Mouse (Mus musculus) kidney, embryonic 16.5 days (tissue): ENCODE results near the gene Akap12. TPM values are rescaled to one million over a fixed set of nuclear protein-coding genes. Genes with fewer than 3 reads are reported as not detected.

Experiments
- ATAC-seq: fragments of 200-750 bp; cut with Nextera tagmentation; 2 replicates; pipeline ENCODE4 v1.8.0; 2017; ENCODE audit warnings: moderate TSS enrichment; ENCODE audit not compliant: low FRiP score, low TSS enrichment
- H3K27ac ChIP-seq: fragments of 300-500 bp; sonication (generic); 2 replicates; pipeline ENCODE4 v1.5.1; 2014; ENCODE audit warnings: low read length
- H3K27me3 ChIP-seq: fragments of 300-500 bp; sonication (generic); 2 replicates; pipeline ENCODE4 v1.6.1; 2014; ENCODE audit warnings: low read length, control low read depth, mixed read lengths; ENCODE audit not compliant: insufficient read depth
- H3K36me3 ChIP-seq: fragments of 300-500 bp; sonication (generic); 2 replicates; pipeline ENCODE4 v1.6.1; 2014; ENCODE audit warnings: low read length, control low read depth, mixed read lengths; ENCODE audit not compliant: insufficient read depth
- H3K4me1 ChIP-seq: fragments of 300-500 bp; sonication (generic); 2 replicates; pipeline ENCODE4 v1.6.1; 2014; ENCODE audit warnings: low read length, control low read depth, mixed read lengths; ENCODE audit not compliant: insufficient read depth
- H3K4me2 ChIP-seq: fragments of 300-500 bp; sonication (generic); replicated peaks from 2 replicates; pipeline ENCODE4 v1.6.1; 2014; ENCODE audit warnings: low read depth, low read length
- H3K4me3 ChIP-seq: fragments of 300-500 bp; sonication (generic); 2 replicates; pipeline ENCODE4 v1.5.1; 2014; ENCODE audit warnings: mild to moderate bottlenecking, low read length
- H3K9ac ChIP-seq: fragments of 300-500 bp; sonication (generic); replicated peaks from 2 replicates; pipeline ENCODE4 v1.6.1; 2014; ENCODE audit warnings: low read length
- H3K9me3 ChIP-seq: fragments of 300-500 bp; sonication (generic); 2 replicates; pipeline ENCODE4 v1.6.1; 2016; ENCODE audit warnings: low read length, control low read depth
- WGBS: fragments of 180-500 bp; shearing (Covaris S2); extraction: QIAGEN DNeasy Blood & Tissue Kit; methylation state at CpG from one replicate; pipeline ENCODE4 v1.1.7; 2014; 5-methylcytosine and 5-hydroxymethylcytosine counted together
- polyA plus RNA-seq: library from polyadenylated mRNA; unstranded; fragments of >200 nt; fragmentation: Nextera tagmentation; extraction: Ambion mirVana; gene quantifications from 2 replicates; pipeline ENCODE4 v1.2.1, GENCODE M21; 2015

Akap12 gene
- polyA plus RNA-seq, 1 experiment from 2014 or later: 92.7 TPM

DNA sequence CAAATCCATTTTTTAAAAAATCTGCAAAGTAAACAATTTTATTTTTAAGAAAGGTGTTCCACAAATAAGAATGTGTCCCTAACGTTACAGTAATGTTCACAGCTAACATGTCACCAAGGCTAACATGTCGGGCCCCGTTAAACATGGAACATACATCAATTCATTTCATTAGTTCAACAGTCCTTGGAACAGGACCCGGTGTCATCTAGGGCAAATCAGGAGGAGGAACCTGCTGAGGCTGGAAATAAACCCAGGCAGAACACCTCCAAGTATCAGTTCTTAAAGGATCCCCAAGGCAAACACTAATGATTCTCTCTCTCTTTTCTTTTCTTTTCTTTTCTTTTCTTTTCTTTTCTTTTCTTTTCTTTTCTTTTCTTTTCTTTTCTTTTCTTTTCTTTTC is 108.6 kb downstream of the Akap12 start:
- Histone ChIP-seq H3K27ac (no peak overlapping the region), H3K27me3 (no peaks in the 10 kb centered on the region), H3K9me3 (no peaks in the 10 kb centered on the region), H3K4me3 (no peak overlapping the region), H3K4me1 (peaks cover 20% of the 10 kb centered on the region), H3K36me3 (peaks cover 18% of the 10 kb centered on the region; the same call in 1 of the 2 replicates), H3K9ac (no peak overlapping the region), H3K4me2 (no peak overlapping the region)
- no peak for ATAC-seq
- 67% methylated on average over 4 of the region's 4 CpGs for WGBS

GRCm38 (mm10) chr10:4375267-4375666 is 109.1 kb downstream of the Akap12 start:
- Histone ChIP-seq H3K27ac (peak overlapping the region; percentile 78; the same call in 1 of the 2 replicates), H3K4me1 (peaks cover 22% of the 10 kb centered on the region), H3K27me3 (no peaks in the 10 kb centered on the region), H3K4me2 (no peak overlapping the region), H3K36me3 (peaks cover 18% of the 10 kb centered on the region; the same call in 1 of the 2 replicates), H3K9ac (no peak overlapping the region), H3K4me3 (no peak overlapping the region), H3K9me3 (no peaks in the 10 kb centered on the region)
- WGBS: 53% methylated on average over 7 of the region's 7 CpGs
- no peak for ATAC-seq

DNA sequence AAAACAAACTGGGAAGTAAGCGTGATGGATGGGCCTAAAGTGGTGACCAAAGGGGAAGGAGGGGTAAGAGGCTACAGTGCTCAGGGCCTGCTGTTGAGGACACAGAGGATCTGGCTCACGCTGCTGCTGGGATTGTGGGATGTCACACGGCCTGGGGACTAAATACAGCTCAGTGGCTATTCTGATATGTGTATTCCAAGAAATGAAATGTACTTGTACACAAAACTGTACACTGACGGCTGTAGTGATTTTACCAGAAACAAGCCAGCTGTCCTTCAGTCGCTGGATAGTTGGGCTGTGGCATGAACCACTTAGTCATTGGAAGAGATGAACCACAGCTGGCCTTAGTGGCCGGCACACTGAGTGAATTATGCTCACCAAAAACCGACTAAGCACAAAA is 110.3 kb downstream of the Akap12 start:
- 33% methylated on average over 7 of the region's 7 CpGs for WGBS
- Histone ChIP-seq H3K4me3 (no peak overlapping the region), H3K4me2 (no peak overlapping the region), H3K9me3 (no peaks in the 10 kb centered on the region), H3K36me3 (peaks cover 14% of the 10 kb centered on the region; the same call in 1 of the 2 replicates), H3K9ac (no peak overlapping the region), H3K4me1 (peaks cover 26% of the 10 kb centered on the region), H3K27me3 (no peaks in the 10 kb centered on the region), H3K27ac (peak overlapping the region; percentile 78)
- peak; percentile 71; the same call in 1 of the 2 replicates for ATAC-seq

DNA sequence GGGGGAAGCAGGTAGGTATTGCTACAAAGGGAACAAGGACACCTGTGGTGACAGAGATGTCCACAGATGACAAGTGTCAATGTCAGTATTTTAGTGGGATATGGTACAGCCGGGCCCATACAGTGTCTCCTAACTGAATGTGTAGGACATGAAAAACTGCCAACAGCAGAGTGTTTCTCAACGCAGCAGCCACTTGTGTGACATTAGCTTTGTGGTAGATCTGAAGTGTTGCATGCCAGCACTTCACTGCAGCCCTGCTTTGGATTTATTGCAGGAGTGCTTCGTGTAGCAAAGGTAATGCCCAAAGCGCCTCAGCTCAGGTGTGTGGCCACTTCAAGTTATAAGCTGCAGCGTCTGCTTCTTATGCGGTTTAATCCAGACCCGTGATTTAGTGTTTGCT is 110.8 kb downstream of the Akap12 start:
- Histone ChIP-seq H3K9ac (no peak overlapping the region), H3K9me3 (no peaks in the 10 kb centered on the region), H3K27ac (peak overlapping the region; percentile 78), H3K4me3 (no peak overlapping the region), H3K4me2 (no peak overlapping the region), H3K27me3 (no peaks in the 10 kb centered on the region), H3K36me3 (peaks cover 13% of the 10 kb centered on the region; the same call in 1 of the 2 replicates), H3K4me1 (peaks cover 26% of the 10 kb centered on the region)
- WGBS: 53% methylated on average over 7 of the region's 7 CpGs
- no peak for ATAC-seq

DNA sequence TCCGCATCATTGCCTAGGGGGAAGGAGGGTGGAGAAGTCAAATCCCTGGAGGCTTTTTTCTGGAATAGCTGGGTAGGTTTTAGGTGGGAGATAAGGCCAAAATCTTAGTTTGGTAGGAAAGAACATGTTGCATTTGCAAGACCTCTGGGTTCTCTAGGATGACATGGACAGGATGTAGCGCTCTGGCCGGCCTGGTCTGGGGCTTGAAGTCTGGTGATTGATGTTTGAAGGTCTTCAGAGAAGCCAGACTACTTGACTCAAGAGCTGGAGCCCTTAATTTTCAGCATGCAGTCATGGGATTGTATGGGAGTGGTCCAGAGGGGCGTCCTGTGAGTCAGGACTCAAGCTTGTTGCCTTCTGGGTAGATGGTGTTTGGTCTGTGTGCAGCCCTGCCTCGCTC is 114.6 kb downstream of the Akap12 start:
- Histone ChIP-seq H3K27me3 (no peaks in the 10 kb centered on the region), H3K9ac (no peak overlapping the region), H3K4me2 (no peak overlapping the region), H3K4me3 (no peak overlapping the region), H3K27ac (no peak overlapping the region), H3K4me1 (peaks cover 37% of the 10 kb centered on the region), H3K36me3 (no peaks in the 10 kb centered on the region), H3K9me3 (no peaks in the 10 kb centered on the region)
- WGBS: 77% methylated on average over 5 of the region's 5 CpGs
- no peak for ATAC-seq

DNA sequence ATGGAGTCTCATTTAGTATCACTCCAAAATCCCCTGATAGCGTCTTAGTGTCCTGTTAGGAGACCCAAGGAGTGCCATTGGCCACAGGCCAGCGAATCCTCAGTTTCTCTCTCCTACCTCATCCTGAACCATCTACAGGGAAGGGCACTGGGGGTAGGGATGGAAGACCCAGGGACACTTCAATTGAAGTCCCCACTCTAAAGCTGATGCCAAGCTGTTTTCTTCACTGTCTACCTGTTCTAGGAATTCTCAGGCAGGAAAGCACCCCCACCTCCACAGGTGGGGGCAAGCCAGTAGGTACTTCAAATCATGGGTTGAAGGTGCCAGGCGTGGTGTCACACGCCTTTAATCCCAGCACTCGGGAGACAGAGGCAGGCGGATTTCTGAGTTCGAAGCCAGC is 118.1 kb downstream of the Akap12 start:
- Histone ChIP-seq H3K9ac (no peak overlapping the region), H3K4me2 (no peak overlapping the region), H3K4me3 (no peak overlapping the region), H3K36me3 (no peaks in the 10 kb centered on the region), H3K27me3 (no peaks in the 10 kb centered on the region), H3K4me1 (peaks cover 32% of the 10 kb centered on the region), H3K27ac (no peak overlapping the region), H3K9me3 (no peaks in the 10 kb centered on the region)
- no peak for ATAC-seq
- WGBS: 87% methylated on average over 7 of the region's 7 CpGs

GRCm38 (mm10) chr10:4386609-4387591 is 120.7 kb downstream of the Akap12 start:
- H3K9ac ChIP-seq: peak overlapping the region; percentile 99
- WGBS: under 1% methylated on average over 79 of the region's 133 CpGs

DNA sequence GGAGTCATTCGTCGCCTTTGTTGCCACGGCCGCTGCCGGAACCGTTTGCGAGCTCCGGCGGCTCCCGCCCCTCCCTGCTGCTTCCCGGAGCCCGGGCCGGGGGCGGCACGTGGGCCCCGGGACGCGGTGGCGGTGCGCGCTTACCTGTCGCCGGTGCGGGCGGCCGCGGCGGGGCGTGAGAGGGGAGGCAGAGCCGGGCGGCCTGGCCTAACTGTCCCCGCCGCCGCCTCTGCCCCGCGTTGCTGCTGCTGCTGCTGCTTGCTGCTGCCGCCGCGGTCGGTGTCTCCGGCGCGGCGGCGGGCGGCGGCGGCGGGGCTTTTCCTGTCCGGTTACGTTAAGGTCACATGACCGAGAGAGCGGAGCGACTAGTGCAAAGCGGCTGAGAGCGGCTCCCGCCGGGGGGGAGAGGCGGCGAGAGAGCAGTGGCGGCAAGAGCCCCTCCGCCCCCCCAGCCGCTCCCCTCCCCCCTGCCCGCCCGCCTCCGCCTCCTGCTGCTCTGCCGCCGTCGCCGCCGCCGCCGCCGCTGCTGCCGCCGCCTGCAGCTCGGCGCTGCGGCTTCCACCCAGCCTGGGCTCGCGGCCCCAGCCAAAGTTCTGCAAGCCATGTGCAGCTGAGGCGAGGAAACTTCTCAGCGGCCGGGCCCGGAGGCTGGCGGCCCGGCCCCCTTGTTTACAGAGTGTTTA is 121.7 kb downstream of the Akap12 start, which contains the start of gene Zbtb2:
TSS of gene Zbtb2 (minus strand) at position 408 of the 683 bp plus-strand sequence.
- H3K9ac ChIP-seq: peak within 1 kb of the TSS; percentile 99
- ATAC-seq: peak; percentile 0; the same call in 1 of the 2 replicates
- H3K27ac ChIP-seq: peak within 1 kb of the TSS; percentile 99
- peaks cover 3% of the 10 kb centered on the region; the same call in 1 of the 2 replicates for H3K36me3 ChIP-seq
- under 1% methylated on average over 59 of the region's 87 CpGs for WGBS
- H3K27me3 ChIP-seq: no peaks in the 10 kb centered on the region
- H3K4me3 ChIP-seq: peak within 1 kb of the TSS; percentile 94
- peak within 1 kb of the TSS; percentile 89 for H3K4me2 ChIP-seq
- H3K4me1 ChIP-seq: peaks cover 45% of the 10 kb centered on the region
- no peaks in the 10 kb centered on the region for H3K9me3 ChIP-seq

More at GRCm38 (mm10) chr10:4386609-4387591, 120.7 kb downstream of the Akap12 start:
- Histone ChIP-seq H3K9me3 (no peaks in the 10 kb centered on the region), H3K27me3 (no peaks in the 10 kb centered on the region), H3K27ac (peak overlapping the region; percentile 99), H3K4me2 (peak overlapping the region; percentile 89), H3K36me3 (no peaks in the 10 kb centered on the region), H3K4me3 (peak overlapping the region; percentile 94), H3K4me1 (peaks cover 52% of the 10 kb centered on the region)
- ATAC-seq: peak; percentile 93

GRCm38 (mm10) chr10:4388384-4388745 is 122.2 kb downstream of the Akap12 start:
- Histone ChIP-seq H3K4me1 (peaks cover 40% of the 10 kb centered on the region), H3K36me3 (peaks cover 6% of the 10 kb centered on the region; the same call in 1 of the 2 replicates), H3K9ac (peak overlapping the region; percentile 99), H3K9me3 (no peaks in the 10 kb centered on the region), H3K4me3 (peak overlapping the region; percentile 94), H3K27me3 (no peaks in the 10 kb centered on the region), H3K4me2 (peak overlapping the region; percentile 89), H3K27ac (peak overlapping the region; percentile 99)
- no peak for ATAC-seq
- 0% methylated on average over 19 of the region's 19 CpGs for WGBS
